Mouse (Mus musculus) E14TG2a.4 (cell line): ENCODE measurements around the gene Zdhhc8.
"Not testable (repeated sequence)": the region's sequence is repeated elsewhere in the genome, so short reads cannot be mapped to it uniquely, and the experiment has no call there.

Experiments
- H3K27me3 ChIP-seq: 2 replicates; pipeline ENCODE4 v1.6.1; 2014; ENCODE audit warnings: low read length, control low read depth; ENCODE audit not compliant: insufficient read depth
- H3K36me3 ChIP-seq: 2 replicates; pipeline ENCODE4 v1.6.1; 2014; ENCODE audit warnings: low read length, control low read depth; ENCODE audit not compliant: insufficient read depth
- H3K4me1 ChIP-seq: replicated peaks from 2 replicates; pipeline ENCODE4 v1.6.1; 2014; ENCODE audit warnings: low read depth, low read length, control low read depth
- H3K4me3 ChIP-seq: replicated peaks from 2 replicates; pipeline ENCODE4 v1.5.1; 2014; ENCODE audit warnings: mild to moderate bottlenecking, low read length
- H3K9me3 ChIP-seq: 2 replicates; pipeline ENCODE4 v1.6.1; 2014; ENCODE audit warnings: low read length, control low read depth
- CTCF ChIP-seq: conservative IDR thresholded peaks from 2 replicates; pipeline ENCODE4 v1.5.1; 2014; ENCODE audit warnings: low read length
- NANOG ChIP-seq: IDR thresholded peaks from 2 replicates; pipeline ENCODE4 v1.6.1; 2014; ENCODE audit warnings: borderline replicate concordance, low read length, mixed read lengths
- POU5F1 ChIP-seq: IDR thresholded peaks from 2 replicates; pipeline ENCODE4 v1.6.1; 2014; ENCODE audit warnings: low read length, borderline replicate concordance

Gene Zdhhc8

GRCm38 (mm10) chr16:18197881-18198280 lies 37.1 kb downstream of the Zdhhc8 start:
- Histone ChIP-seq H3K36me3 (no peaks in the 10 kb centered on the region), H3K4me1 (peaks cover 26% of the 10 kb centered on the region), H3K9me3 (no peaks in the 10 kb centered on the region), H3K27me3 (peaks cover 35% of the 10 kb centered on the region), H3K4me3 (no peak overlapping the region)
- no peak for TF ChIP-seq NANOG
- no peak for TF ChIP-seq POU5F1
- TF ChIP-seq CTCF, result no peak

GRCm38 (mm10) chr16:18195561-18195960 lies 39.4 kb downstream of the Zdhhc8 start:
- H3K4me1 ChIP-seq, result peaks cover 26% of the 10 kb centered on the region
- not testable (repeated sequence) for H3K9me3 ChIP-seq, H3K4me3 ChIP-seq, H3K36me3 ChIP-seq
- peaks cover 28% of the 10 kb centered on the region for H3K27me3 ChIP-seq

- H3K4me3 ChIP-seq, result peak overlapping the region; percentile 39
- peaks cover 27% of the 10 kb centered on the region for H3K27me3 ChIP-seq
- H3K36me3 ChIP-seq, result no peaks in the 10 kb centered on the region
- no peak for TF ChIP-seq CTCF
- TF ChIP-seq NANOG, result no peak
- no peak for TF ChIP-seq POU5F1
- peaks cover 26% of the 10 kb centered on the region for H3K4me1 ChIP-seq
- H3K9me3 ChIP-seq, result no peaks in the 10 kb centered on the region
Observed at GRCm38 (mm10) chr16:18195068-18195467, 39.9 kb downstream of the Zdhhc8 start.

GRCm38 (mm10) chr16:18194208-18194985 lies 40.5 kb downstream of the Zdhhc8 start:
- no peak for TF ChIP-seq POU5F1
- TF ChIP-seq NANOG, result no peak
- no peak for TF ChIP-seq CTCF

GRCm38 (mm10) chr16:18191006-18191405 lies 43.9 kb downstream of the Zdhhc8 start:
- Histone ChIP-seq H3K27me3 (peaks cover 10% of the 10 kb centered on the region), H3K4me3 (no peak overlapping the region), H3K9me3 (no peaks in the 10 kb centered on the region), H3K36me3 (no peaks in the 10 kb centered on the region), H3K4me1 (peaks cover 18% of the 10 kb centered on the region)
- TF ChIP-seq NANOG, result no peak
- TF ChIP-seq POU5F1, result no peak
- TF ChIP-seq CTCF, result no peak

More at GRCm38 (mm10) chr16:18194208-18194985, 40.5 kb downstream of the Zdhhc8 start:
- no peaks in the 10 kb centered on the region for H3K36me3 ChIP-seq
- peaks cover 25% of the 10 kb centered on the region for H3K4me1 ChIP-seq
- H3K4me3 ChIP-seq, result peak overlapping the region; percentile 39
- H3K9me3 ChIP-seq, result no peaks in the 10 kb centered on the region
- H3K27me3 ChIP-seq, result peaks cover 25% of the 10 kb centered on the region

GRCm38 (mm10) chr16:18187221-18187620 lies 47.7 kb downstream of the Zdhhc8 start:
- Histone ChIP-seq H3K27me3 (no peaks in the 10 kb centered on the region; the same call in 1 of the 2 replicates), H3K9me3 (no peaks in the 10 kb centered on the region), H3K36me3 (no peaks in the 10 kb centered on the region), H3K4me3 (no peak overlapping the region), H3K4me1 (no peaks in the 10 kb centered on the region)
- no peak for TF ChIP-seq CTCF
- TF ChIP-seq POU5F1, result no peak
- TF ChIP-seq NANOG, result no peak

GRCm38 (mm10) chr16:18186798-18187197 lies 48.1 kb downstream of the Zdhhc8 start:
- TF ChIP-seq CTCF (no peak), NANOG (no peak), POU5F1 (no peak)
- no peak overlapping the region for H3K4me3 ChIP-seq
- no peaks in the 10 kb centered on the region for H3K4me1 ChIP-seq
- H3K27me3 ChIP-seq, result 0 out of 2 replicates have a peak, but pooled peaks cover 4% of the 10 kb centered on the region
- no peaks in the 10 kb centered on the region for H3K9me3 ChIP-seq
- H3K36me3 ChIP-seq, result no peaks in the 10 kb centered on the region

- TF ChIP-seq POU5F1 (no peak), NANOG (no peak), CTCF (no peak)
- Histone ChIP-seq H3K36me3 (no peaks in the 10 kb centered on the region), H3K9me3 (no peaks in the 10 kb centered on the region), H3K4me1 (no peaks in the 10 kb centered on the region), H3K27me3 (peaks cover 9% of the 10 kb centered on the region; the same call in 1 of the 2 replicates), H3K4me3 (no peak overlapping the region)
Observed at GRCm38 (mm10) chr16:18185715-18186449, 49.1 kb downstream of the Zdhhc8 start.

GRCm38 (mm10) chr16:18182766-18183165 lies 52.2 kb downstream of the Zdhhc8 start:
- H3K4me3 ChIP-seq, result no peak overlapping the region
- no peaks in the 10 kb centered on the region for H3K4me1 ChIP-seq
- TF ChIP-seq NANOG (no peak), POU5F1 (no peak), CTCF (no peak)
- no peaks in the 10 kb centered on the region for H3K36me3 ChIP-seq
- peaks cover 32% of the 10 kb centered on the region for H3K27me3 ChIP-seq
- no peaks in the 10 kb centered on the region for H3K9me3 ChIP-seq
